Mouse (Mus musculus) G1E-ER4 (cell line): ENCODE results near the gene Arhgap31. TPM values are rescaled to one million over a fixed set of nuclear protein-coding genes. Genes with fewer than 3 reads are reported as not detected.

Source experiments
- GATA1 ChIP-seq: IDR thresholded peaks from one replicate; pipeline ENCODE4 v1.8.0; 2012; ENCODE audit warnings: low read length, inconsistent platforms
- polyA plus RNA-seq: library from polyadenylated mRNA; stranded (reverse); fragments of >175 nt; gene quantifications from 2 replicates; pipeline ENCODE4 v1.2.3, GENCODE M21; 2012

Arhgap31 gene
- polyA plus RNA-seq, 1 experiment, result 0.06 TPM

DNA sequence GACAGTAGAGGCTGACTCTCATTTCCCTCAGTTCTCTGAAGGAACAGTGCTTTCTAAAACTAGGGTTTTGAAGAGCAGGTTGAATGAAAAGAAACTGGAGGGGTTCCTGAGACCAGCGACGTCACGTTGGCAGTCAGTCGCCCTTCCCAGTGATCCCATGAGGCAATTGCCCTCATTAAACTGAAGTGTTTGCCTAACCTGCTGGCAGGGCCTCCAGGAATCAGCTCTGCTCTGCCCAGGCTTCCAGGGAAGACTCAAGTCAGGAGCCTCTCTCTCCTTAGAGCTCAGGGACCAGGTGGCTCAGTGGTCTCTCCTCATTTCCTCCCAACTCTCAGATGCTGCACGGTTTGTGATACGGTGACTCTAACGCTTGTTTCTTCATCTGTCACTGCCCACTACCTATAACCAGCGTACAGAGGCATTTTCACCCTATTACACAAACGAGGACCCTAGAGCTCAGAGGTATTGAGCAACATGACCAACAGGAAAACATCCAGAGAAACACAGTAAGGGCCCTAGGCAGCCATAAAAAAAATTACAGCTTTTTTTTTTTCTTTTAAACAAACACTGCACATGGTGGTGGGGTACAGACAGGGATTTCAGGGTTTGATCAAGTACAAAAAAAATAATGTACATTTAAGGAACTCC lies 64.2 kb downstream of the Arhgap31 start:
- TF ChIP-seq GATA1, result no peak

DNA sequence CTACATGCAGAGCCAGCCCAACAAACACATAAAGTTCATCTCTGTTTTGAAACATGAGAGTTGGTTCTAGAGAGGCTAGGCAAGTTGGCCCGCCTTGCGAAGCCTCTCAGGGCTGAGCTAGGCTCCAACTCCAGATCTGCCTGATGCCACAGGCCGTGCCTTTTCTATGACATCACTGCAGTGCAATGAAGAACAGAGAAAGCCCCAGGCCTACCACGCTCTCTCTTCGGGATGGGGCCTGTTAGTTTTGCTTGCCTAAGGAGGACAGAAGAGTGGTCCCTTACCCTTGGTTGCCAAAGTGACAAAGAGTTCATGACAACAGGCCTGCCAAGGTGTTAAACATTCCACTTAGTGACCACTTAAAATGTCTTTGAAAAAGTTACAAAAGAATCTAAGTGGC lies 64.9 kb downstream of the Arhgap31 start:
- TF ChIP-seq GATA1, result no peak

DNA sequence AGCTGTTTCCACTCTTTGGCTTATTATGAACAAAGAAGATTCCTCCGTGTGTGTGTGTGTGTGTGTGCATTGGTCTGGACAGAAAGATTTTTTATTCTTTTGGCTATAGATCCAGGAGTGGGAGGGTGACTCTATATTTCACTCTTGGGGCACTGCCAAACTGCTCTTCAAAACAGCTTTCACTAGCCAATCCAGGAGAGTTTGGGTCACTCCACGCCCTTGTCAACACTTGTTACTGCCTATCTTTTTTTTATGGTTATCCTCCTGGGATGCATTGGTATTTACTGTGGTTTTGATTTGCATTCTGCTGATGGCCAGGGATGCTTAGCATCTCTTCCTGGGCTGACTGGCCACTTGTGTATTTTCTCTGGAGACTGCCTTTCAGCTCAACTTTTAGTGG lies 68.6 kb downstream of the Arhgap31 start:
- TF ChIP-seq GATA1, result no peak

DNA sequence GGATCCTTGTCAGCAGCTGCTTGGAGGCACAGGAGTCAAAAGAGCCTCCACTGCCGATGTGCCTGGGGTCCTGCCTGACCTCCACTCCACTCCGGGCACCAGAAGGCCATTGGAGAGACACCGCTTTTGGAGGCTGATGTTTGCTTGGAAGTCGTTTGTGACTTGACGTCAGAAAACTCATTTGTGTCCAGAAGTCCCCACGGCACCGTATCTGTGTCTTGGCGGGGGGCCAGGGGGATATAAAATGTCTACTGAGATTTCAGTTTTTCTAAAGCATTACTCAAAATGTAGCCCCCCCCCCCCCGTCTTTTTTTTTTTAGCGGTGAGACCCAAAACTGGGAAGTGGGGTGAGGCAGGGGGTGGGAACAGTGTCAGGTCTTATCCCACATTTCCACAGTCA lies 76.0 kb downstream of the Arhgap31 start:
- TF ChIP-seq GATA1, result no peak

DNA sequence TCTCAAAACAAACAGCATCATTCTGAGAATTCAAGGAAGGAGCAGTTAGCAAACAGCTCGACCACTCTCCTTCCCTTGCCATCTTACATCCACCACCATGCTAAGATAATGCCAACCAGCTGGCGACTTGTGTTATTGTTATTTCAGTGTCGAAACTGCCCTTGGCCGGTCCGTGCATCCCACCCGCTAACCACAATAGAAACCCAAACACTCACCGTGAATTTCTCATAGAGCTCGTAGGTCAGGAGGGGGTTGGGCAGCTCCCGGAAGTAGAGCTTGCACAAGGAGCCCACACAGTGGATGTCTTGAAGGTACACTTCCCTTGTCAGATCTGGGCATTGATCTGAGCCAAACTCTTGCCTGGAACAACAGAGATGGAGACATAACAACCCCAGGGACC lies 76.4 kb downstream of the Arhgap31 start:
- no peak for TF ChIP-seq GATA1

DNA sequence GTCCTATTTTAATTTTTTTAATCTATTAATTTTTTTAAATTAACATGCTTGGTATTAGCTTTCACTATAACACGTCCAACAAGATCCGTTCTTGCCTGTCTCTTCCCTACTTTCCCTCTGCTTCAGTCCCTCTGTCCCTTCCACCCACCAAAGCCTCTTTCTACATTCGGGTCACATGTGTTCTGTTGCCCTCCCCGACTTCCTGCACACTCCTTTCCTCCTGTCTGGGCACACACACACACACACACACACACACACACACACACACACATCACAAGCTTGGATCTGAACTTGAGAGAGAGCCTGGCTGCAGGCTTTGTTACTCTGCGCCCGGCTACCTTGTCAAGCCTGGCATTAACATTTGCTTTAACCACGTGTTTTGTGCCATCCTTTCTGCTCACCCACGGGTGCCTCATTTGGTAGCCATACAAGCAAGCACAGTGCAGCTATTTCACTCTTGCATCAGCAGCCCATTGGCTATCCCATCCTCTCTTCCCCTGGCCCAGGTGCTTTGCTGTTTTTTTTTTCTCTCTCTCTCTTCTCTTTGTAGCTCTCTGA lies 77.2 kb downstream of the Arhgap31 start:
- TF ChIP-seq GATA1, result no peak

DNA sequence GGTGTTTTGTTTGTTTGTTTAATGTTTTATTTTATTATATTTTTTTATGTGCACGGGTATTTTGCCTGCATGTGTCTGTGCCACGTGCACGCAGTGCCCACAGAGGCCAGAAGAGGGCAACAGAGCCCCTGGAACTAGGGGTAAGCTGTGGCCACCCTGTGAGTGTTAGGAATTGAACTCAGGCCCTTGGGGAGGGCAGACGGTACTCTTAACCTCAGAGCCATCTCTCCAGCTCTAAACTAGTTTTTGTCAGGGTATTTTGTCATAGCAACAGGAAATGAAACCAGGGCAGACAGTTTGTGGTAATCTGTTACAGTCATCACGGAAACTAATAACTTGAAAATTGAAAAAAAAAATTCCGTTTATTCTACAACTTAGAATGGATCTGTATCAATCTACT lies 80.9 kb downstream of the Arhgap31 start:
- no peak for TF ChIP-seq GATA1

DNA sequence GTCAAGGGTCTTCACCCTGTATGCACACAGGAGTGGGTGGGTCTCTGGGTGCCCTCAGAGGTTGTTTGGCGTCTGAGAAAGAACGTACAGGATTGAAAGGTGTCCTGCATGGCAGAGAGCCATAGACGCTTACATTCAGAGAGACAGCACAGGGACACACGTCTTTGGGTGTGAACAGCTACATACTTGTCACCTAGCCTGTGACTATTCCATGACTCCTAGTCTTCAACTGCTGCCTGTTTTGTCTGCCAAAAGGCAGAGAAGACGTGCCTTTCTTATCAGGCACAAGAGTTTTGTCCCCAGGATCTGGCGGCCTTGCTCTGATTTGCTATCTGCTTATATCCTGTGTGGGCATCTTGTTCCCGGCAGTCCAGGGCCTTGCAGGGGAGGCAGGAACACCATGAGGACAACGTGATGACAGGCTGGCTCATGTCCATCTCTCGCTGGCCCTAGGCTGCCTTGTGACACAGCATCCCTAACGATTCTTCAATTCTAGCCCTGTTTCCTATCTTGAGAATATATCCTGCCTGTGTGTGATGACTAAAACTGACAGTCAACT lies 87.2 kb downstream of the Arhgap31 start:
- no peak for TF ChIP-seq GATA1

DNA sequence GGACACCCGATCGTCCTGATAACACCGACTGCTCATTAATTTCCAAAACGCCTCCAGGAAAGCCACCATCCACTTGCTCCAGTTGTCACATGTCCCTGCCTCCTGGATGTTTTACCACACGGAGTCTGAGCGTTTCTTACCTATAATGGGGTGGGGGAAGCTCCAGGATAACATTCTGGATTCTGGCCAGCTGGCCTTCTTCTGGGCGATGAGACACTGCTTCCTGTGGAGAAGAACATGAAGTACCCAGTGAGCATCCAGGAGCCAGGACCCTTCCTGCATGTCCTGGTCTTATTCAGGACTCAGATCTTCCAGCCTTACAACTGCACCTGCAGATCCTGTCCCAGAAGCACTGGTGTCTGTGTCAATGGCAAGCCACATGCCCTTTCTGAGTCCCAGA lies 87.7 kb downstream of the Arhgap31 start:
- TF ChIP-seq GATA1, result no peak

DNA sequence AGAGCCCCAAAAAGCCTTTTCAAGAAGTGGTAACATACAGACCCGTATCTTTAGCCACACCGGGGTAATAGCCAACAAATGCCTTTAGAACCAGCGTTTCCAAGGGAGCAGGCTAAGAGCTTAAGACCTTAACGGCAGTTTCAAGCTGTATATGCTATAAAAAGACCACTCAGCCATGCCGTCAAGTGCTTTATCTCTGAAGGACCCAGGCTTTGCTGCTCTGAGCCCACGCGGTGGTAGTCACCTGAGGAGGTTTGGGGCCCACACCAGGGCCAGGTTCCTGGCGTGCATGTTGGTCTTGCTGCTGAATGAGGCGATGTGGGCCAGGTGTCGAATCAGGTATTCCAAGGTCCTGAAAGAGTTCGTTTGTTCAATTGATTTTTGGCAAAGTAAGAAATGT lies 88.8 kb downstream of the Arhgap31 start:
- no peak for TF ChIP-seq GATA1

DNA sequence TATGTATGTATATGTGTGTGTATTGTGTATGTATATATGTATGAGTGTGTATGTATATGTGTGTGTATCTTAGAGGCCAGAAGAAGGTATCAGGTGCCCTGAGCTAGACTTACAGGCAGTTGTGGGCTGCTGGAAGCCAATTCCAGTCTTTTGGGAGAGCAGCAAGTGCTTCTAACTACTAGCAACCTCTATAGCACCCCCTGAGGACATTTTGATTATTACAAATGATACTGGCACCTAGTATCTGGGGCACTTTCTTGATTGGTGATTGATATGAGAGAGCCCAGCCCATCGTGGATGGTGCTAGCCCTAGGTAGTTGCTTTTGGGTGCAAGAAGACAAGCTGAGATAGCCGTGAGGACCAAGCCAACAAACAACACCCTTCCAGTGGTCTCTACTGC lies 90.8 kb downstream of the Arhgap31 start:
- TF ChIP-seq GATA1, result no peak

DNA sequence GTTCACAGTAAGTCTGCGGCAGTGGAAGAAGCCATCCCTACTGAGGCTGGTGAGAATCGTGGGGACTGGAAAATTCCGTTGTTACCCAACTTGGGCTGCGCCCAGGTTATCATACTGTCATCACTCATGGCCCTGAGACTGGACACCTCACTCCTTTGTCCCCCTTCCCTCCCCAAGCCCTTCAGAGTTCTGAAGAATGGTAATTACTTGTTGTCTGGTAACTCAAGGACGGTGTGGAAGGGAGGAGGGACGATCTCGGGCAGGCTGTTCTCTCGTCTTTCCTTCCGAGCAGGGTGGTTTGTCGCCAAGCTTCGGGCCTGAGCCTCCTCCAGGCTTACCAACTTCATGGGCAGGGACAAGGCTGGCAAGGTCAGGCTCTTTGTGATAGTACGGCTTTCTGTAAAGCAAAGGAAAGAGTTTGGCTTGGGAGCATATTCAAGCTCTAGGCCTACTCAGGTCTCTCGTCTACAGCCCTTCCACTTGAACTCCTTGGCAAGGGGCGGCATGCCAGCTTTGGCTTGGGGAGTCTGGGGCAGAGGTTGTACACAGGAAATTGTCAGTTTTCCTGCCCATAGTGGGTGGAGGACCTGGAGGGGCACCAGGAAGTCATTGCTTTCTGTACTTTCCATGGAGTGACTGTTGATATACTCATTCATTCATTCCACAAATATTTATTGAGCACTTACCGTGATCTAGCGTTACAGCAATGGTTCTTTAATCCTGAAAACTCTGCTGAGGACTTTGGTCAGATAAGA lies 92.2 kb downstream of the Arhgap31 start:
- no peak for TF ChIP-seq GATA1

DNA sequence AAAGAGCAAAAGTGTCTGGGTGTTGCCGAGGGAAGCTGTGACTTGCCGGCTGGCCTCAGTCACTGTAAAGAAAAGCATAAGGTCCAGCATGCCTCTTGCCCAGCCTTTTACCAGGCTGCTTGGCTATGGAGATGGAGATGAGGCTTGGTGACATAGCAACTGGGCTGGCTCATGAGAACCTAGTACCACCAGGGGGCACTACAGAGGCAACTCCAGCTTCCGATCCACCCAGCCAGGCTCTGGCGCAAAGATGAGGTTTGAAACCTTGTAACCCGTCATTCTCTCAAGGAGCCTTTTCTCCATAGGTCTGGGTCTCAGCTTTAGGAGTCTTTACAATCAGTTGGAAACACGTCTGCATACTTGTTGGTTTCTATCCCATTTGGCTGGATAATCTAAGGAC lies 94.0 kb downstream of the Arhgap31 start:
- TF ChIP-seq GATA1, result no peak

DNA sequence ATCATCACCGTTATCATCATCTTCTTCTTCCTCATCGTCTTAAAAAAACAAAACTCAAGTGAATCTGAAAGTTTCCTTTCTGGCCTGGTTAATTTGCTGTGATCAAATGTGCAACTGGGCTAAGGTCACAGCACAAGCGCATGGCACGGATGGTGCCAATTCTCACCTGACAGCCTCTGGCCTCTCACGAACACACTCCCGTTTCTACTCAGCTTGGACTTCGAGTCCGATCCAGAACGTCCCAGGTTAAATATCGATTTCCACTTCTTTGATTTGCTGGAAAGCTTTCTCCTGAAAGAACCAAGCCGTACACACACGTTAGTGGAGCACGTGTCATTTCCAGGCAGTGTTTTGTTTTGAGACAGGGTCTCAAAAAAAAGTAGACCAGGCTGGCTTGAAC lies 95.1 kb downstream of the Arhgap31 start:
- no peak for TF ChIP-seq GATA1

DNA sequence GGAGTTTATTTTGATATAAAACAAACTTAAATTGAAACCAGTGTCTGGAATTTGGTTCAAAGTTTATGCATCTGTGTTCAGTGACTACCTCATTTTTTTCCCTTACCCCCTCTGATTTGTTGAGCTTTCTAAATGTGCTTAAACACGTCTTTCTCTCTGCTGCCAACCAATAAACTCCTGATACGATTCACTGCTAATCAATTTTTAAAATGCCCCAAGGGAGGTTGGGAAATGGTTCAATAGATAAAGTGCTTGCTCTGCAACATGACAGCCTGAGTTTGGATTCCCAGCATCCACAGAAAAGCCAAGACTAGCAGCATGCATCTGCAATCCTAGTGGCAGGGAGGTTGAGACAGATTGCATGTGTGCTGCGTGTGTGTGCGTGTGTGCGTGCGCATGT lies 99.4 kb downstream of the Arhgap31 start:
- no peak for TF ChIP-seq GATA1

DNA sequence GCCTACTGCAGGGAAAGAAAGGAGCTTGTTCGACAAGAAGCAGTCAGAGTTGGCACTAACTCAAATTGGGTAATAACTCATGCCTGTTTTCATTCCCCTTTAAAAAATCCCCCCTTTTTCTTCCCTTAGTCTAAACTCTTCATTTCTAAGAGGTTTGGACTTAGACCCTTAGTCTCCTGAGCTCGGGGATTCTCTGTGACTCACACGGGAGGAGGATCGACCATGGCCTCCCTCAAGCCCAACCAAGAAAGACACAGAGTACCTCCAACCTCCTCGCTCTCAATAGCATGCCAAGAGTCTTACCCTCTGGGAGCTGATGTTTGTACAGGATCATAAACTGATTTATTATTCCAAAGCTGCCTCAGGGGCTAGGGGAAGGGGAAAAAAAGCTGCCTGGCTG lies 100.4 kb downstream of the Arhgap31 start:
- TF ChIP-seq GATA1, result no peak

DNA sequence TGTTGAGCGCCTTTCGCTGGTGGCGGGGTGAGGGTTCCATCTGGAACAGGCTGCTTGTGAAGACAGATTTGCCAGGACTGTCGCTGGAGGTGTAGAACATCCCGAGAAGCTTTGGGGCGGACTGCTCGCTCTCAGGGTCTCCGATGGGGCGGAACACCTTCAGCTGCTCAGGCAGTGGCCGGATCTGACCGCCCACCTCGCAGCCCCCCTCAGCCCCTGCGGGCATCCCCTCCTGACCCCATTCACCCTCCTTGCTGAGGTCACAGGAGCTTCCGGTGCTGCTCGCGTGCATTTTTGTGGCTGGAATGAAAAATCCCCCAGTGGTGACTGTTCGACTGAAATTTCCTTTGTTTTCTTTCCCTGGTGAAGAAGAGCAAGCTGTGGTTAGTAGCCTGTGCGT lies 104.0 kb downstream of the Arhgap31 start:
- TF ChIP-seq GATA1, result no peak
